Mouse (Mus musculus): Measurements from ENCODE around the gene Adgrv1. TPM values are rescaled to one million over a fixed set of nuclear protein-coding genes. Genes with fewer than 3 reads are reported as not detected.

The Adgrv1 gene
- total and polyA plus RNA-seq, 2 experiments from 2014 or later, result 4.2 to 7.8 TPM

DNA sequence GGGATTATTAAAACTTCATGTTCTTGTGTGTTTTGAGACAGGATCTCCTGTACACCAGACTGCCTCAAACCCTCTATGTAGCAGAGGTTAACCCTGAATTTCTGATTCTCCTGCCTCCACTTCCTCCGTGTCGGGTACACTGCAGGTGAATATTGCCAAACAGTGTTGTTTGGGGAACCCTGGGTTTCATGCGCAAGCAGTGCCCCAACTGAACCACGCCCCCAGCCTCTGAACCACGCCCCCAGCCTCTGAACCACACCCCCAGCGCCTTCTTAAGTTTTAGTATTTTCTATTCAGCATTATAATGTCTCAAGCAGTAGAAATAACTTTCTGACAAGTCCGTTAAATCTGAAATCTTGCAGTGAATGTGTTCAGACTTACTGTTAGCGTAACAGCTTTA is 195.9 kb downstream of the Adgrv1 start:
- DNase-seq (ENCODE audit: low spot score), result no peak
- Histone ChIP-seq H3K9me3 (ENCODE audit: low read length) (no peaks in the 10 kb centered on the region), H3K4me3 (ENCODE audit: low read length) (no peak overlapping the region), H3K4me1 (ENCODE audit: insufficient read depth, low read length) (no peaks in the 10 kb centered on the region), H3K27me3 (ENCODE audit: insufficient read depth, low read length) (no peaks in the 10 kb centered on the region), H3K9ac (replicated peaks; ENCODE audit: low read length) (no peak overlapping the region), H3K27ac (no peak overlapping the region), H3K36me3 (ENCODE audit: insufficient read depth, low read length) (no peaks in the 10 kb centered on the region), H3K4me2 (ENCODE audit: low read depth, low read length) (no peak overlapping the region)
- ATAC-seq, result no peak
- whole genome bisulfite sequencing, result 76% methylated on average over 8 of the region's 8 CpGs
- no peak for TF ChIP-seq CTCF (IDR thresholded peaks at IDR 0.05; ENCODE audit: low read depth)

DNA sequence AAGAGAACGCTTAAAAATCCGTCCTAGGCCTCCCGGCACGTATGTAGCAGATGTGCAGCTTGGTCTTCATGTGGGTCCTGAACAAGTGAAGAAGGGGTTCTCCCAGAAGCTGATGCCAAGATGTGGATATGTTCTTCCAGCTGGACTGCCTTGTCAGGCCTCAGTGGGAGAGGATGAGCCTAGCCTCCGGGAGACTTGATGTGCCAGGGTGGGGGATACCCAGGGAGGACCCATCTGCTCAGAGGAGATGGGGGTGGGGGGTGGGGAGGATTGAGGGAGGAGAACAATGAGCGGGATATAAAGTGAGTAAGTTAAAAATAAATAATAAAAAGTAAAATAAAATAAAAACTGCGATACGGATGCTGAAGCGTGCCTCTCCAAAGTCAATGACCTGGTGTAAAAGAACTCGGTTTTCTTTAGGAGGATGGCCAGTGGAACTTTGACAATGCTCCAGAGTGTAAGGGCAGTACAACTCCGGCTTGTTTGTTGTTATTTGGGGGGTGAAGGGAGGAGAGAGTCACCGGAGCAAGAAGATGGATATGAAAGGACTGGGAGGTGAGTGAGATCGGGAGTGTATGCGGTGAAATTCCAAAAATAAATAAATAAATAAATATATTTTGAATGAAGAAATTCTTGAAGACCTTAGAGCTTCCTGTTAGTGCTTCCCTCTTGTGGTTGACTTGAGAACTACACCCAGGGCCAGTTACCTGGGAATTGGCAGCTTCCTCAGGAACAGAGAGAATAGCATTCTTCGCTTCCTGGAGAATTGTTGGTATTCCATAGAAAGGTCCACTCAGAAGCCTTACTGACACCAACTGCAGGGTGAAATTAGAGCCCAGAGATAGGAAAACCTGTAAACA is 205.8 kb downstream of the Adgrv1 start:
- ATAC-seq (peak; percentile 35; the same call in 1 of the 2 replicates), DNase-seq (ENCODE audit: low spot score) (peak; percentile 81)
- H3K4me2 ChIP-seq (ENCODE audit: low read depth, low read length), result no peak overlapping the region
- no peaks in the 10 kb centered on the region for H3K36me3 ChIP-seq (ENCODE audit: insufficient read depth, low read length)
- no peaks in the 10 kb centered on the region for H3K4me1 ChIP-seq (ENCODE audit: insufficient read depth, low read length)
- no peak overlapping the region for H3K4me3 ChIP-seq (ENCODE audit: low read length)
- no peaks in the 10 kb centered on the region for H3K9me3 ChIP-seq (ENCODE audit: low read length)
- WGBS, result 74% methylated on average over 15 of the region's 15 CpGs
- no peaks in the 10 kb centered on the region for H3K27me3 ChIP-seq (ENCODE audit: insufficient read depth, low read length)
- peak; percentile 80 for TF ChIP-seq CTCF (IDR thresholded peaks at IDR 0.05; ENCODE audit: low read depth)
- H3K27ac ChIP-seq, result no peak overlapping the region
- H3K9ac ChIP-seq (replicated peaks; ENCODE audit: low read length), result no peak overlapping the region

DNA sequence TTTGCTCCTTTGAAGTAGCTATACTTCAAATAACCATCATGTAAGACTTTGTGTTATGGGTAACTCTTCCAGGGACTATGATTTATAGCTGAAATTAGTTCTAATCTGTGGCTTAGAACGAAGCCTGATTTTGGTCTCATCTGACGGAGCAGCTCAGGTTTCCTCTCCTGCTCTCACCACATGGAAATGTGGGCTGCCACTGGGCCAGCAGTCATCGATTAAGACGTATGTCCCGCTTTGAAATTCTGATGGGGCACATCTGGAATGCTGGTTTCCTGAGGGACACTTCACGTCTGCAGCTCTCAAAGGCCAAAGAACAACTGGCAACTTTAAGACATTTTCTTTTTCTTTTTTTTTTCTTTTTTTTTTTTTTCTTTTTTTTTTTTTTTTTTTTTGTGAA is 207.8 kb downstream of the Adgrv1 start:
- WGBS, result 78% methylated on average over 6 of the region's 6 CpGs
- Histone ChIP-seq H3K4me2 (ENCODE audit: low read depth, low read length) (no peak overlapping the region), H3K27ac (no peak overlapping the region), H3K9me3 (ENCODE audit: low read length) (no peaks in the 10 kb centered on the region), H3K4me3 (ENCODE audit: low read length) (no peak overlapping the region), H3K4me1 (ENCODE audit: insufficient read depth, low read length) (no peaks in the 10 kb centered on the region), H3K27me3 (ENCODE audit: insufficient read depth, low read length) (no peaks in the 10 kb centered on the region), H3K9ac (replicated peaks; ENCODE audit: low read length) (no peak overlapping the region), H3K36me3 (ENCODE audit: insufficient read depth, low read length) (no peaks in the 10 kb centered on the region)
- no peak for DNase-seq (ENCODE audit: low spot score)
- no peak for ATAC-seq
- no peak for TF ChIP-seq CTCF (IDR thresholded peaks at IDR 0.05; ENCODE audit: low read depth)

DNA sequence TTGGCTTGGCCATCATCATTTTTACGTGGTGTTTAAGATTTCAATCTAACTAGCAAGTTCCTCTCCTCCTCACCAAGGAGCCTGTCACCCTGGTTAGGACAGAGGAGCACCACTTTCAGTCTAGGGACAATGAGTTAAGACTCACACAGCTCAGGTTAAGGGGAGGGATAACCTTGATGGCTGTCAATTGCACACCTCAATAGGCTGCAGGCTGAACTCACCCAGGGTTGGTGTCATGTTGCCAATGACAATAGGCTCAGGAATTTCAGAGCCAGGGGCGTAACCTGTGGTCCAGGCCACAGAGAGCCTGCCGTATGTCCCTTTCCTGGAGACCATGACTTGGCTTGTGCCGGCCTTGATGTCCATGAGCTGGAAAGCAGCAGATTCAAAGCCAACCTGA is 209.0 kb downstream of the Adgrv1 start:
- no peaks in the 10 kb centered on the region for H3K27me3 ChIP-seq (ENCODE audit: insufficient read depth, low read length)
- no peaks in the 10 kb centered on the region for H3K4me1 ChIP-seq (ENCODE audit: insufficient read depth, low read length)
- H3K36me3 ChIP-seq (ENCODE audit: insufficient read depth, low read length), result no peaks in the 10 kb centered on the region
- H3K27ac ChIP-seq, result no peak overlapping the region
- H3K4me2 ChIP-seq (ENCODE audit: low read depth, low read length), result no peak overlapping the region
- no peak for TF ChIP-seq CTCF (IDR thresholded peaks at IDR 0.05; ENCODE audit: low read depth)
- no peak overlapping the region for H3K4me3 ChIP-seq (ENCODE audit: low read length)
- ATAC-seq, result no peak
- 72% methylated on average over 4 of the region's 4 CpGs for WGBS
- H3K9me3 ChIP-seq (ENCODE audit: low read length), result no peaks in the 10 kb centered on the region
- no peak for DNase-seq (ENCODE audit: low spot score)
- no peak overlapping the region for H3K9ac ChIP-seq (replicated peaks; ENCODE audit: low read length)

DNA sequence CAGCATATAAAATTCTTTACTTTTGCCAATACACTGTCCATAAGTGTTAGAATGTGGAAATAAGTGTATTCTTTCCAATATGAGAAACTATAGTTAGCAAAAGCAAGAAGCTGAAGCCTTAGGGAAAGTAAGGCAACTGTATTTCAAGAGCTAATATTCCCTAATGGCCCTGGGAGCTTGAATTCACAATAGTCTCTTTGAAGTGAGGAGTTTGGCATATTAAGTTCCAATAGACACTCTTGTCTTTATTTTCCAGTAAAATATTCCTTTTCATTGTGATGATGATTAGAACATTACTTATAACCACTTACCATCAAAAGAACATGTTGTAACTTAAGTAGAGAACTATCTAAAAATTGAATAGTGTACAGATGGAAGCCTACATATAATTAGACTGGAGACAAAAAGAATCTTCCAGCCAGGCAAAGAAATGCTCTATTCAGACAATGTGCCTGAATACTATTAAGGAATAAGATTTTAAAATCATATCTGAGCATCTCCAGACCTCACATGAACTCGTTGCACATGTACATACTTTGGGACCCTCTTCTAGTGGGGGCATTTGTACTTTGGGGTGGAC is 225.0 kb downstream of the Adgrv1 start:
- ATAC-seq, result no peak
- no peak overlapping the region for H3K4me2 ChIP-seq (ENCODE audit: low read depth, low read length)

DNA sequence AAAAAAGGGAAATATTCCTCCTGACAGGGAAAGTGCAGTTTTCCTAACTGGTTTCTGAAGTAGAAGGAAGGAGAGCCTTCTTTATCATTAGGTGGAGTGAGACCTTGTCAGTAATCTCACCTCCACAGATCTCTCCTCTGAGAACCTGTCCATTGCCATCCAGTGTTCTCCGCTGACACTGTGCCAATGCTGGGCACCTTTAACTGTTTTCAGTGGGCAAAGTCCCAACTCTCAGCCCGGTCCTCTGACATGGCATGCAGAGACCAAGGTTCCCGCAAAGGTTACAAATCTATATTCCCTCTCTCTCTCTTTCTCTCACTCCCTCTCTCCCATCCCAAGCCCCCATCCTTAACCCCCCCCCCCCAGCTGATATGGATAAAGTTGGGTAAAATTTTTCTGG is 230.1 kb downstream of the Adgrv1 start:
- Histone ChIP-seq H3K9ac (replicated peaks; ENCODE audit: low read length) (no peak overlapping the region), H3K4me3 (ENCODE audit: low read length) (no peak overlapping the region), H3K4me2 (ENCODE audit: low read depth, low read length) (no peak overlapping the region), H3K27ac (no peak overlapping the region), H3K9me3 (ENCODE audit: low read length) (no peaks in the 10 kb centered on the region), H3K4me1 (ENCODE audit: insufficient read depth, low read length) (no peaks in the 10 kb centered on the region), H3K27me3 (ENCODE audit: insufficient read depth, low read length) (no peaks in the 10 kb centered on the region), H3K36me3 (ENCODE audit: insufficient read depth, low read length) (no peaks in the 10 kb centered on the region)
- ATAC-seq, result no peak
- no peak for DNase-seq (ENCODE audit: low spot score)
- 86% methylated on average over 3 of the region's 3 CpGs for WGBS
- TF ChIP-seq CTCF (IDR thresholded peaks at IDR 0.05; ENCODE audit: low read depth), result no peak

More for the DNA sequence above, 225.0 kb downstream of the Adgrv1 start:
- no peak for TF ChIP-seq CTCF (IDR thresholded peaks at IDR 0.05; ENCODE audit: low read depth)
- WGBS, result 81% methylated on average over 1 of the region's 1 CpGs
- no peaks in the 10 kb centered on the region for H3K4me1 ChIP-seq (ENCODE audit: insufficient read depth, low read length)
- no peaks in the 10 kb centered on the region for H3K27me3 ChIP-seq (ENCODE audit: insufficient read depth, low read length)
- no peak overlapping the region for H3K27ac ChIP-seq
- DNase-seq (ENCODE audit: low spot score), result no peak
- H3K9ac ChIP-seq (replicated peaks; ENCODE audit: low read length), result no peak overlapping the region
- H3K9me3 ChIP-seq (ENCODE audit: low read length), result no peaks in the 10 kb centered on the region
- H3K4me3 ChIP-seq (ENCODE audit: low read length), result no peak overlapping the region
- H3K36me3 ChIP-seq (ENCODE audit: insufficient read depth, low read length), result no peaks in the 10 kb centered on the region

DNA sequence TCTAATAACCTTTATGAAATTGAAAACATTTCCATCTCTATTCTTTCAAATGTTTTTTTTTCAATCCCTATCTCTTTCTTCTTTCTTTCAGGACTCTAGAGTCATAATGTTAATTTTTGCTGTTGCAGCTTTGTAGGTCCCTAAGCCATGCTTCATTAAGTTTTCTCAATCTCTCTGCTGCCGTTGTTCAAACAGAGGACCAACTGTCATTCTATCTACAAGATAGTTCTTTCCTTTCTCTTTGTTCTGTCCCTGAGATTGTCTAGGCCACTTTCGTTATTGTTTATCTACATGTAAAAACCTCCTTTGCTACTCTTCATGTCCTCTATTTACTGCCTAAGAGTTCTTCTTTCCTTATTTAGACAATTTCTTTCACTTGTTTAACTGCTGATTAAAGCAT is 230.8 kb downstream of the Adgrv1 start:
- H3K4me2 ChIP-seq (ENCODE audit: low read depth, low read length), result no peak overlapping the region
- no peaks in the 10 kb centered on the region for H3K4me1 ChIP-seq (ENCODE audit: insufficient read depth, low read length)
- WGBS, result 32% methylated on average over 2 of the region's 2 CpGs
- H3K27ac ChIP-seq, result no peak overlapping the region
- ATAC-seq (no peak), DNase-seq (ENCODE audit: low spot score) (no peak)
- no peak overlapping the region for H3K9ac ChIP-seq (replicated peaks; ENCODE audit: low read length)
- no peaks in the 10 kb centered on the region for H3K27me3 ChIP-seq (ENCODE audit: insufficient read depth, low read length)
- no peak overlapping the region for H3K4me3 ChIP-seq (ENCODE audit: low read length)
- H3K9me3 ChIP-seq (ENCODE audit: low read length), result no peaks in the 10 kb centered on the region
- TF ChIP-seq CTCF (IDR thresholded peaks at IDR 0.05; ENCODE audit: low read depth), result no peak
- no peaks in the 10 kb centered on the region for H3K36me3 ChIP-seq (ENCODE audit: insufficient read depth, low read length)

Measured in hindbrain, postnatal 0 days (tissue).